Mouse (Mus musculus) kidney, postnatal 36 days (tissue): ENCODE measurements around the gene Eif3b.
"Not testable (repeated sequence)": the region's sequence is repeated elsewhere in the genome, so short reads cannot be mapped to it uniquely, and the experiment has no call there.

Experiments used
- DNase-seq, 2 experiments: peaks; one replicate each; pipeline ENCODE4 v3.0.0; 2021 to 2022; ENCODE audit warnings: mixed read lengths in 2 of 2

Gene Eif3b

DNA sequence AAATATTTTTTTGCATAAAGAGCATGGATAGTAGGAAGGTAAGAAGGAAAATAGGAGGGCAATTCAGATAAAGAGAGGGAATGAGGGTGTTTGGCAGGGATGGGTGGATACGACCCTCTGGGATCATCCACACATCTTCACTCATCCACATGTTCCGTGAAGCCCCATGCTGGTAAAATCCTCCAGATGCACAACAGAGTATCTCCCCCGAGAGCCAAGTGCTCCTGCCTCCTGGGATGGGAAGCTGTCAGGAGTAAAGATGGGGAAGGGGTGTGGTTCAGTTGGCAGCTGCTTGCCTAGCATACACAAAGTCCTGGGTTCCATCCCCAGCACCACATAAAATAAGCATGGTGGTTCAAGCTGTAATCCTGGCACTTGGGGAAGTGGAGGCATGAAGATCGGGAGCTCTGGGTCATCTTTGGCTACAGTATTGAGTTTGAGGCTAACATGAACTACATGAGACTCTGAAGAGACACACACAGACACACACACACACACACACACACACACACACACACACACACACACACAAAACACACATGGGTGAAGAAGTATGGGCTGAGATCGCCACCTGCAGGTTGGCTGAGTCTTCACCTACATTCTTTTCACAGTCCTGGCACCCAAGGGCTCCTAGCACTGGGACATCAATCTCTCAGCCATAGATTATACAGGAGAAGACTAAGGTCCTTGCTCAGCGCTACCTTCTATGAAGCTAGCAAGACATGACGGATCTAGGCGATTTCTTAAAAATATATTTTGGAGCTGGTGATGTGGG, 22.8 kb upstream of the Eif3b start:
- peak; percentile 42 to 77 for DNase-seq

DNA sequence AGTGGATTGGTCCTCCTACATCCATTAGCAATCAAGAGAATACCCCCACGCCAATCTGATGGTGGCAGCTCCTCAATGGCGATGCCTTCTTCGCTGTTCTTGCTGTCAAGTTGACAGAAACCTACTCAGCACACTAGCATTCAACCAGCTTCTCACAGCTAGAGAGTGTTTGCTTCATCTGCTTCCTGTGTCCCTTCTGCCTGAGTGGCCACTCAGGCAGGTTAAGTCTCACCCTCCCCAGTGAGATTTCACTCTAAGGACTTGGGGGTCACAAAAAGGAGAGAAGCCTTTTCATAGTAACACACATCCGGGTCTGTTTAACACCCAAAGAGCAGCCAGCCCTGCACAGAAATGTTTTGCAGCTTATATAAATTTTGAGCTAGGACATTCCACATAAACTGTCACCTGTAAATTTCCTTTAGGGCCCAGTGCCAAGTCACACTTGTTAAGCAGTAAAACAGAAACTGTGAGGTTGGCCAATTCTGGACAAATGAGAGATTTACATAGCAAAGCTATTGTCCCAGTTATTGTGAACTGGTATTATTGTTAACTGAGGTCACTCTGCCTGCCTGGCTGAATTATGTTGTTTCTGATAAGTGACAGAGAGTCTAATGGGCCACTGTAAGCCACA, 16.4 kb upstream of the Eif3b start:
- peak; percentile 53 to 63 for DNase-seq

GRCm38 (mm10) chr5:140405126-140405525, 14.0 kb upstream of the Eif3b start:
- DNase-seq: no peak

GRCm38 (mm10) chr5:140406666-140407065, 12.5 kb upstream of the Eif3b start:
- peak in 1 of 2 experiments; percentile 20 for DNase-seq

- DNase-seq: no peak
These were observed 10.3 kb upstream of the Eif3b start for GRCm38 (mm10) chr5:140408801-140409200.

DNA sequence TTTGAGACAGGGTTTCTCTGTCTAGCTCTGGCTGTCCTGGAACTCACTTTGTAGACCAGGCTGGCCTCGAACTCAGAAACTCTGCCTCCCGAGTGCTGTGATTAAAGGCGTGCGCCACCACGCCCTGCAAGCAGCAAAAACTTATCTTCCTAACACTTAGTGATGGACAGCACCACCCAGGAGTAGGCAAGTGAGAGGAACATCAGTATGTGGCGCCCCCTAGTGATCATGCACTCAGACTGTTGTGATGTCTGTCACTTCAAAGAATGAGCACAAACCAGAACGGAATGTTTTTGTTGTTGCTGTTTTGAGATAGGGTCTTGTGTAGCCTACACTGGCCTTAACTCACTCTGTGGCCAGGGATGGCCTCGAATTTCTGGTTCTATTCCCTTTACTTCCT, 7.8 kb upstream of the Eif3b start:
- peak; percentile 73 to 89 for DNase-seq

GRCm38 (mm10) chr5:140414647-140415046, 4.5 kb upstream of the Eif3b start:
- DNase-seq: no peak

GRCm38 (mm10) chr5:140418106-140418488, 1.0 kb upstream of the Eif3b start:
- peak; percentile 12 to 15 for DNase-seq

GRCm38 (mm10) chr5:140419442-140420080, 433 bp downstream of the Eif3b start:
- DNase-seq: no peak

- DNase-seq: no peak
These were observed 1.5 kb downstream of the Eif3b start for GRCm38 (mm10) chr5:140420616-140421015.

GRCm38 (mm10) chr5:140425016-140425783, 6.1 kb downstream of the Eif3b start:
- no peak for DNase-seq

- not testable (repeated sequence) for DNase-seq
These were observed 20.0 kb downstream of the Eif3b start for GRCm38 (mm10) chr5:140439117-140439516.

DNA sequence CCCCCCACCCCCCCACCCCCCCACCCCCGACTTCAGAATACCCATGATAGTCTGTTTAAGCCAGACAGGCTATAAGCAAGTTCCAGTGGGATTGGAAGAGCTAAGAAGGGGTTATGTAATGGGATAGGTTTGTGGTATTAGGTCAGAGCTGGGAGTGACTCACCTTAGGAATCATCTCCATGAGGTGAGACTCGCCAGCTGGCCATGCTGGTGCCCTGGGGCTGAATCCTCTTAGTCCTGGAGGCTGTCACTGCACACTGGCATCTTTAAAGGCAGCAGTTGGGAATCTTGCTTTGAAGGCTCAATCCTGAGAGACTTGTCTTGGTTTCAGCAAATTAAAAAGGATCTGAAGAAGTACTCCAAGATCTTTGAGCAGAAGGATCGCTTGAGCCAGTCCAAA, 22.3 kb downstream of the Eif3b start:
- DNase-seq: no peak

- DNase-seq: no peak
These were observed 24.9 kb downstream of the Eif3b start for GRCm38 (mm10) chr5:140444012-140444411.

DNA sequence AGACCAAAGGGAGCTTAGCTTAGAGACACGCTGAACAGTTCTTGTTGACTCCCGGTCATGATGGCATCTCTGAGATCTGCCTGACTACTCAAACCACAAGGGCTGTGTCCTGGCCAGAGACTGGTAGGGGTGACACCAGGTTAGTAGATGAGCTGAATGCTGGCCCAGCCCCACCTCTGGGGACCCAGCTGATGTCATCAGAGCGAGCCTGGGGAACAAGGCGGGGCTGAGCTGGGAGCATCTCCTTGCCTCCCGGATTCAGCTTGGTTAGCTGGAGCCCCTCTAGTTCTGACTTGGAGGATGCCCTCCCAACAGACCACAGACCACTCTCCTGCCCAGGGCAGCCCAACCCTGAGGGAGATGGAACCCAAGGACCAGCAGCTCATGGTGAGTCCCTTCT, 26.2 kb downstream of the Eif3b start, which contains the start of gene Gm4869:
Gene Gm4869 (plus strand): TSS at position 301 of the 400 bp plus-strand sequence.
- no peak for DNase-seq

- no peak for DNase-seq
These were observed 26.9 kb downstream of the Eif3b start for GRCm38 (mm10) chr5:140446054-140446453.

GRCm38 (mm10) chr5:140454488-140454887, 35.4 kb downstream of the Eif3b start:
- DNase-seq: no peak

DNA sequence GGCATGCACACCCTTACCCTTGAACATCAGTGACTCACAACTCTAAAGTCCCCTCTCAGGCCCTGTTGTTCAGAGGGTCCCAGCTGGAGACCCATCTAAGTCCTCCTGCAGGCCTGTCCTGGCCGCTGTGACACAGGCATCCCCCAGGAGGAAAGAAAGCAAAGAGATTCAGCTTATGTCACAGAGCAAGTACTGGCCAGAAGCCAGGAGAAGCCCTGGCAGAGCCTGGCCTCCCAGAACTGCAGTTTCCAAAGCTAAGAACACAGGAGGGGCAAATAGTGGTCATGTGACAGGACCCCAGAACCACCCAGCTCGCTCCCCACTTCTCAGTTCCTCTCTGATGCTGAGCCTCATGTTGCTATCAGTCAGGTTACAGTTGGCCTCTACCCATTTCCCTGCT, 36.3 kb downstream of the Eif3b start:
- DNase-seq: no peak

DNA sequence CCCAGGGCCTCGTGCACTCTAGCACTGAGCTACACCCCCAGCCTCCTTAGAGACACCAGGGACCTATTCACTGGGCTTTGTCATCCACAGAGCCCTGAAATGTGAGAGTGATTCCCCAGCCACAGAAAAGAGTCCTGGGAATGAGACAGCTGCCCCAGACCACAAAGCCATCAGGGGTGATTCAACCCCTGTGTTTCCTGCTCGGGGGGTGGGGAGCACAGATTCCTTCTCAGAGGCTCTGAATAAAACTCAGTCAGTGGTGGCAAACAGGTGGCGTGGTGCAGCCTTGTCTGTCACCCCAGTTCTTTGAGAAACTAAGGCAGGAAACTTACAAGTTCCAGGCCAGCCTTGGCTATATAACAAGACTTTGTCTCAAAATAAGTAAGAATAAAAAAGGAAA, 42.3 kb downstream of the Eif3b start:
- no peak for DNase-seq

- not testable (repeated sequence) for DNase-seq
These were observed 44.0 kb downstream of the Eif3b start for GRCm38 (mm10) chr5:140463151-140463550.

DNA sequence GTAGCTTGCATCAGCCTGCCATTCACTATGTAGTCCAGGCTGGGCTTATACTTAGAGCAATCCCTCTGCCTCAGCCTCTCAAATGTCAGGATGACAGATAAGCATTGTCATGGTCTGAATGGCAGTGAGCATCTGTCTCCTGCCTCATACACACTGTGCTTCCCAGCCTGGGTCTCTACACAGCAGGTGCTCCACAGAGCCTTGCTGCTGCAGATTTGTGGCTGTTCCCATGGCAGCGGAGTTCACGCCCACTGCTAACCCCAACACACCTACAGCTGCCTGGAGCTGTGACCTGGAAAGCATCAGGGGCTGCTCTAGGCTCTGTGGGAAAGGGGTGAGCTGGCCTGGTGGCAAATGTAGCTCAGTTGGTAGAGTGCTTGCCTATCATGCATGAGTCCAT, 45.8 kb downstream of the Eif3b start:
- DNase-seq: no peak

GRCm38 (mm10) chr5:140472336-140472735, 53.2 kb downstream of the Eif3b start:
- peak in 1 of 2 experiments; percentile 16 for DNase-seq

GRCm38 (mm10) chr5:140481458-140481857, 62.3 kb downstream of the Eif3b start:
- no peak for DNase-seq
